Mouse (Mus musculus): ENCODE results near the gene Lrrc3c.
"Not testable (repeated sequence)": the region's sequence is repeated elsewhere in the genome, so short reads cannot be mapped to it uniquely, and the experiment has no call there.

Lrrc3c gene

DNA sequence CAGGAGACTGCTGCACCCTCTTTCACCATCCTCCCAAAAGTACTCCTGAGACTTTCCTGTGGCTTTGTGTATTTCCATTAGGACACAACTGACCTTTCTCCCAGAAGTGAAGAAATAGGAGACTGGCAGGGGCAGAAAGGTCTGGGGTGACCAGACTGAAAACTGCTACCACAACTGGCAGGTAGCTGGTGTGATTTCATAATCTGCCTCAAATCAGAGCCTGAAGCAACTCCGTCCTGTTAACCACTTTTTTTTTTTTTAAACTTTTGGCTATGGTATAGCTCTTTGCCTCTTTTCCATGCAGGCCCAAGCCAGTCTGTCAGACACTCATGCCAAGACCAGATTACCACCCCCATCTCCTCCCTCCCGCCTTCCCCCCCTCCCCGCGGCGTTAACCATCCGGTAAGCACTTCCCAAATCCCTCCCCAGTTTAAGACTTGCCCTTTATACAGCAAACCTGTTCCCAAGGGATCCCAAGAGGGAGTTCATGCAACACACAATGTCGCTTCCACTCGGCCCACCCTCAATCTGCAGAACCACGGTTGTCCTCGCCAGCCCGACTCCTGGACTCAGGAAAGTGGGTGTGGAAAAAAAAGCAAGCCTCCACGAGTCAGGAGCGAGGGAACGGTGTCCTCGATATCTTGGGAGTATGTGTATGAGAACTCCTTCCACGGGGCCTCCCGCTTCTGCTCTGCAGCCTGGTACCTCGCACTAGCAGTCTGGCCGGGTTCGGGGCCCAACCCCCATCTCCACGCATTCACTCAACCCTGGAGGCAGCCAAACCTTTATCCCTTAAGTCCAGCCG is 11.8 kb upstream of the Lrrc3c start:
- DNase-seq (ENCODE audit: low read depth, low spot score), result no peak

GRCm38 (mm10) chr11:98586892-98587563 is 11.1 kb upstream of the Lrrc3c start, which contains the start of gene Ormdl3:
TSS of gene Ormdl3 (minus strand) at chr11:98587368.
- peak; percentile 99 for DNase-seq (ENCODE audit: low read depth, low spot score)

DNA sequence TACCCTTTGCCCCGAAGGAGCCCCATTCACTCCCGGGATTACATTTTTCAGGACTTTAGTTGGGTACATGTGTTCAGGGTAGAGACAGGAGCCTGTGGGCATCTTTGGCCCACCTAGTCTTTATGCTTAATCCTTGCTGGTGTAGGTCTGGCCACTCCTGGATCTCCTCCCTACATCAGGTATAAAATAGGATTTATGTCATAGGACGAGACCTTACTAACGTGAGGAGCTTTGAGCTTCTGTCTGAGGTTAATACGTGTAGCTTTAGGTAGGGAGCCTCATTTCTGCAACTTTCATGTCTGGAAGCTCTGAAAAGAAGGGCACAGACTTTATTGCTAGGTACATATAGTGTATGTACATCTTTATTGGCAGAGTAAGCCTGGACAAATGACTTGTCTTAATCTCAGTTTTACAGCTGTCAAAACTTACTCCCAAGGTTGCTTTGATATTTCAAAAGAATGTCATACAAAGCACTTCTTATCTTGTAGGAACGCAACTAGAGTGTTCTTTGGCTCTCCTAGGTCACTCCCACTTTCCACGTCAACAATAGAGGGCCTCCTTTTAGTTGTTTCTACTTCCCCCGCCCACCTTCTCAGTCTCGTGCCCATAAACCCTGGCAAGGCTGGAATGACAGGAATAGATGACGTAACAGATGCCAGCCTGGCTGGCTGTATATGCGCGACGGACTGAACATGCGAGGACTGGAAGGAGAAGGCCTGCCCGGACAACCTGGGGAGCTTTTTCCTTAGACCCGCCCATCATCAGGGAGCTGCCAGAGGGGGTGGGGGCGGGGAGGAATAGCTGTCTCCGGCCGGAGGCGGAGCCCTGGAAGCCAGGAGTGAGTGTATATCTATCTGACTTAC is 10.2 kb upstream of the Lrrc3c start:
- DNase-seq (ENCODE audit: low read depth, low spot score), result peak; percentile 90

DNA sequence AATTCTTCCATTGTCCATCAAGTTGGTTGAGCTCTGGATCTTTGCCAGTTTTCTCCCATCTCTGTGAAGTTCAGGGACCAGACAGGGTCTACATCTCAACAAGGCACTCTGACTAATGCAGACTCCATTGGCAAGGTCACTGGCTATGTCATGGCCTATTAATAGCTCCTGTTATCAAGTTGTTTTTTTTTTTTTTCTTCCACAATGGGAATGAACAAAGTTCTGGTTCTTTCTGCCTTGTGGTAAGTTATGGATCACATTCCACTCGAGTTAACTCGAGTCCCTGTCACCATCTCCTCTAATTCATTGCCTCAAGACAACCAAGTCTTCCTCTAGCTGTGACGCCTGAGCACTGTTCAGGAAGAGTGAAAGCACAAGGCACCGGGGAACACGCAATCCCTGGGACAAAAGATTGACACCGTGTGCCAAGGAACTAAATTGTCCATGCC is 9.2 kb upstream of the Lrrc3c start:
- no peak for DNase-seq (ENCODE audit: low read depth, low spot score)

DNA sequence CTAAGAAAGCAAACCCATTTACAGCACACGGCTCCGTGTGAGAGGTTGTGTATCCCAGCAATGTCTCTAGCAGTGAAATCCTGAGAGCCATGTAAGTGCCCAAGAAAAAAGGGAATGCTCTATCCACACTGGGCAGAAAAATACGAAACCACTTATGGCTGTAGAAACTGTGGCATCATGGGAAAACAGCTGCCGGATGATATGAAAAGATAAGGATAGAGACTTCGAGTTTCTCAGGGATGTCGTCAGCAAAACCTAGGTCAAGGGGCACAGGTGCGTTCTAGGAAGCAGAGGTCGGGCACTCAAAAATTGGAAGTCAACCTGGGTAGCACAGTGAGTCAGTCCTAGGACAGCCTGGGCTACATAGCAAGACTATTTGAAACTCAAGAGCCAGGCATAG is 8.8 kb upstream of the Lrrc3c start:
- DNase-seq (ENCODE audit: low read depth, low spot score), result no peak

- DNase-seq (ENCODE audit: low read depth, low spot score), result no peak
Measured at GRCm38 (mm10) chr11:98590548-98591445, 7.3 kb upstream of the Lrrc3c start.

DNA sequence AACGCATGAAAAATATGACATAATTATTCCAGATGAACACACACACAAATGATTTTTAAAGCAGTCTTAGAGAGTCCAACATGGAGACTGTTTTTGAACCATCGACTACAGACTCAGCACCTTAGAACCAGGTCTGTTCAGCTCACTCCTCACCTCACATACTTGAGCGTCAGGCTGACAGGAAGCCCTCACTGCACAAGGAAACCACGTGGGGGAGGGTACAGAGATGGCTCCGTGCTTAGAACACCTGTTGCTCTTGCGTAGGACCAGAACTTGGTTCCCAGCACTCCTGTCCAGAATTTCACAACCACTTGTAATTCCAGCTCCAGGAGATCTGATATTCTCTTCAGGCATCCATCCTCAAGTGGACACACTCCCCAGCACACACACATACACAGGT is 3.1 kb upstream of the Lrrc3c start:
- no peak for DNase-seq (ENCODE audit: low read depth, low spot score)

DNA sequence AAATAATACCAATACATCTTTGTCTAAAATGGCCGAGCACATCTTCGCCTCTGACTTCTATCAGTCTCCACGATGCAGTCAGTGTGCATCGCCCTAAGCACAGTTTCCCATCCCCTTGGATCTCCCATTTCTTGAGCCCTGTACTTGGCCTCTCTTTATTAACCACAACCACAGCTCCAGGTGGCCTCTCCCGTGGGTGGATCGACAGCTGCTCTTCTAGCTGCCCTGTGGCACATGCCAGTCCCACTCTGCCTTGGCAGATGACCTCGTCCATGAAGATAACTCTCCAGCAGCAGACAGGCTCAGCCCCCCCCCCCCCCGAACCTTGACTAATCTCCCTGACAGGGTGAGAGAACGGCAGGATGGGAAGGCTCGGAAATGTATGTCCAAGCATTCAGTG is 2.6 kb upstream of the Lrrc3c start:
- no peak for DNase-seq (ENCODE audit: low read depth, low spot score)

GRCm38 (mm10) chr11:98595955-98596354 is 2.1 kb upstream of the Lrrc3c start:
- DNase-seq (ENCODE audit: low read depth, low spot score), result no peak

DNA sequence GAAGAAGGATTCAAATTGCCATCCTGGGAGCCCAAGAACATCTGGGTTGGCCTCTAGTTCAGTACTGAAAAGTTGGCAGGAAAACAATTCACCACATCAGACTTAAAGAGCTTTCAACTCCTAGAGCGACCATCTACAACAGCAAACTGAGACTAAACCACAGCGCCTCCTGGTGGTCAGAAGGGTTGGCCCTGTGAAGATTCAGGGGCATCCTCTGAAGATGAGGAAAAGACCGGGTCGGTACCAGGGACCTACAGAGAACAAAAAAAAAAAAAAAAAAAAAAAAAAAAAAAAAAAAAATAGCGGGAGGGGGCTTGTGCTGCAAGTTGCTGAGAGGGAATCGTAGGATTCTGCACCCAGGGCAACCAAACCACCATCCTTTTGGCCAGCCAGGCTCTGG is 728 bp upstream of the Lrrc3c start:
- peak; percentile 91 for DNase-seq (ENCODE audit: low read depth, low spot score)

- no peak for DNase-seq (ENCODE audit: low read depth, low spot score)
Measured at GRCm38 (mm10) chr11:98598851-98599290, 780 bp downstream of the Lrrc3c start.

- peak; percentile 44 for DNase-seq (ENCODE audit: low read depth, low spot score)
Measured at GRCm38 (mm10) chr11:98599291-98599690, 1.2 kb downstream of the Lrrc3c start.

DNA sequence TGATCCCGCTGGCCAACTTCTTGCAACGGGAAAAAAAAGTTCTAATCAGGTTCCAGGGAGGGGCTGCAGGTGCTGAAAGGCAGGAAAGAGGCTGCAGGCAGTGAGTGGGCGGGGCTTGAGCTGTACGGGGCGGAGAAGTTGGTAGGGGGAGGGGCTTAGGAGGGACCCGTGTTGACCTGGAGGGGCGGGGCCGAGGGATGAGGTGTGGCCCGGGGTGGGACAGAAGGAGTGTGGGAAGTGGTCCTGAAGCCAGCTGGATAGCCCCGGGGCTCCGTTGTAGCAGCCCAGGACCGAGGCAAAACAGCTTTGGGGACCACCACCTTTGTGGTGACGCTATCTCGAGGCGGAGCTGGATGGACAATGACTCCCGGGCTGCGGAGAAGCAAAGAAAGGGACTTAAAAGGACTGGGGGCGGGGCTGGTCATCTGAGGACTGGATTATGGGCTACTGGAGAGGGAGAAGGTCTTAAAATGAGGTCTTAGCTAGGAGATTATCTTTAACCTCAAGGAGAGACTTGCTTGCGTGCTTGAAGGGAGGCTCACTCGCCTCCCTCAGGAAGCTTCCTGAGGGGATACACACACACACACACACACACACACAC is 4.1 kb downstream of the Lrrc3c start:
- peak; percentile 94 for DNase-seq (ENCODE audit: low read depth, low spot score)

GRCm38 (mm10) chr11:98603953-98604352 is 5.9 kb downstream of the Lrrc3c start:
- no peak for DNase-seq (ENCODE audit: low read depth, low spot score)

GRCm38 (mm10) chr11:98604911-98605310 is 6.8 kb downstream of the Lrrc3c start:
- not testable (repeated sequence) for DNase-seq (ENCODE audit: low read depth, low spot score)

DNA sequence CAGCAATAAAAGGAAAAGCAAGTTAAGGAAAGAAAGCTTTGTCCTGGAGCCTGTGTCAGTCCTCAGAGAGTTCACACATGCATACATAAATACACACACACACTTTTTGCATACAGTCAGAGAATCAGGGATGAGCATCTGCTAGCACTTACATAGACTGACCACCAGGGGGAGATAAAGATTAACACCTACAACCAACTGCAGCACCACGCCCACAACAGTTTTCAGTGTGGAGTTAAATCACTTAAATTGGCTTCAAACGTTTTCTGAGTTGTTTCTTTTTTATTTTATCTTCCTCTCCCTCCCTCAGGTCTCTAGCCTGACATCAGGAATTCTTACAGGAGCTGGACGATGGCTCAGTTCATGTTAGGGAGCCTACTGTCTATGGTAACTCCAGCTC is 8.7 kb downstream of the Lrrc3c start:
- DNase-seq (ENCODE audit: low read depth, low spot score), result peak; percentile 78

GRCm38 (mm10) chr11:98620791-98621190 is 22.7 kb downstream of the Lrrc3c start:
- no peak for DNase-seq (ENCODE audit: low read depth, low spot score)

GRCm38 (mm10) chr11:98623981-98624380 is 25.9 kb downstream of the Lrrc3c start:
- not testable (repeated sequence) for DNase-seq (ENCODE audit: low read depth, low spot score)

DNA sequence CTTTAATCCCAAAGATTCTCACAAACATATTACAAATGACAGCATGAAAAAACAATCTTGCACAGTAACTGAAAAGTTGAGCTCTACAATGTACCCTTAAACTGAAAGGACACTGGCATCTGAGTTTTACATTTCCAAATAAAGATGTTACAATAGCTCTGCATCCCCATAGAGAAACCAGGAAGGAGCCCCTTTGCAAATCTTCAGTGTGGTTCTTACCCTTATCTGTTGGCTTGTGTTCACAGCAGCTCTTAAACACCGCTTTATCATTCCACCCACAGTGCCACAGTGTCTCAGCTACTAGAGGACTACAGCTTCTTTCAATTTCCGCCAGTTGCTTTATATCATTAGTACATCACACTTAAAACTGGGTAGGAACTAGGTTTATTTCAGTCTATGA is 26.3 kb downstream of the Lrrc3c start:
- not testable (repeated sequence) for DNase-seq (ENCODE audit: low read depth, low spot score)

GRCm38 (mm10) chr11:98625611-98626410 is 27.7 kb downstream of the Lrrc3c start, which contains the start of the genes Gm12355 and Gsdma3:
TSS of gene Gm12355 (minus strand) at chr11:98625661.
TSS of gene Gsdma3 (plus strand) at chr11:98626360.
- no peak for DNase-seq (ENCODE audit: low read depth, low spot score)
